Mouse (Mus musculus): ENCODE measurements at regions not wholly inside any gene's neighbourhood (a gene's known extent, or its start where the extent isn't known, plus 50 kb on each side); places are given as distances from the start of the nearest gene placed in this dataset.

DNA sequence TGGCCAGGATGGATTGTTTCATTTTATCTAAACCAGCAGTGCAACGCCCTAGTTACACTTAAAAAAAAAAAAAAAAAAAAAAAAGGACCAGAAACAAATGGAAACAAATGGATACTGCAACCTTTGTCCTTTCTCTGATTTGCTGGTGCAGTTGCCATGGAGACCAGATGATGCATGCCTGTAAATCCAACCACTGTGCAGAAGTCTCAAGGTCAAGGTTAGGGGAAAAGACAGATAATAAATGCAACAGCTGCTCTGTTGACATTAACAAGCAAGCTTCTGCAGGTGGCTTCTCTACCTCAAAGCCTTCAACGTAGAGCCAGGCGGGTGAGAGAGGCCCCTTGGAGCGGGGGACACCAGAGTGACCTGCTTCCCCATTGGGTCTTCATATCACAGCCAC, 167.3 kb upstream of the Tmem132c start:
- no peak for TF ChIP-seq POLR2A (IDR thresholded peaks at IDR 0.05; ENCODE audit: insufficient read depth, low read depth, low read length)
- TF ChIP-seq CTCF (IDR thresholded peaks at IDR 0.05; ENCODE audit: insufficient read depth, low read depth, low read length): no peak
